Mouse (Mus musculus) right cerebral cortex, postnatal 36 days (tissue): ENCODE measurements around the gene Kcnmb1.

ENCODE experiments used
- DNase-seq, 2 experiments: peaks; one replicate each; pipeline ENCODE4 v3.0.0; 2022; ENCODE audit warnings: low spot score in 2 of 2, mixed read lengths in 1 of 2

The Kcnmb1 gene

GRCm38 (mm10) chr11:34000416-34000815, 37.6 kb downstream of the Kcnmb1 start:
- no peak for DNase-seq

GRCm38 (mm10) chr11:34001938-34002592, 39.3 kb downstream of the Kcnmb1 start:
- DNase-seq: peak; percentile 11 to 20

GRCm38 (mm10) chr11:34002593-34002965, 39.8 kb downstream of the Kcnmb1 start:
- no peak for DNase-seq

- no peak for DNase-seq
These were observed 44.8 kb downstream of the Kcnmb1 start for GRCm38 (mm10) chr11:34007616-34008015.

- DNase-seq: no peak
These were observed 45.4 kb downstream of the Kcnmb1 start for GRCm38 (mm10) chr11:34008214-34008613.

GRCm38 (mm10) chr11:34008702-34009101, 45.9 kb downstream of the Kcnmb1 start:
- peak; percentile 17 to 36 for DNase-seq

- DNase-seq: no peak
These were observed 46.7 kb downstream of the Kcnmb1 start for GRCm38 (mm10) chr11:34009316-34010087.

GRCm38 (mm10) chr11:34010133-34010858, 47.5 kb downstream of the Kcnmb1 start:
- DNase-seq: no peak

- DNase-seq: peak; percentile 4 to 9
These were observed 48.0 kb downstream of the Kcnmb1 start for GRCm38 (mm10) chr11:34010859-34011172.

- no peak for DNase-seq
These were observed 49.3 kb downstream of the Kcnmb1 start for GRCm38 (mm10) chr11:34012007-34012652.
